Mouse (Mus musculus) intestine, postnatal 0 days (tissue): ENCODE measurements at regions not wholly inside any gene's neighbourhood (a gene's known extent, or its start where the extent isn't known, plus 50 kb on each side); places are given as distances from the start of the nearest gene placed in this dataset.

Experiments
- ATAC-seq: fragments of 200-750 bp; cut with Nextera tagmentation; 2 replicates; pipeline ENCODE4 v1.8.0; 2017; ENCODE audit warnings: mild to moderate bottlenecking, moderate TSS enrichment, moderate library complexity
- H3K27ac ChIP-seq: fragments of 300-500 bp; sonication (generic); 2 replicates; pipeline ENCODE4 v1.5.1; 2014; ENCODE audit warnings: mild to moderate bottlenecking, low read depth, low read length, moderate library complexity
- H3K27me3 ChIP-seq: fragments of 300-500 bp; sonication (generic); replicated peaks from 2 replicates; pipeline ENCODE4 v1.6.1; 2014; ENCODE audit warnings: low read length, mixed read lengths; ENCODE audit not compliant: control insufficient read depth, insufficient read depth
- H3K36me3 ChIP-seq: fragments of 300-500 bp; sonication (generic); 2 replicates; pipeline ENCODE4 v1.6.1; 2014; ENCODE audit warnings: mild to moderate bottlenecking, moderate library complexity; ENCODE audit not compliant: control insufficient read depth, insufficient read depth
- H3K4me1 ChIP-seq: fragments of 300-500 bp; sonication (generic); replicated peaks from 2 replicates; pipeline ENCODE4 v1.6.1; 2014; ENCODE audit warnings: antibody characterized with exemption, low read length, mixed read lengths; ENCODE audit not compliant: control insufficient read depth, insufficient read depth
- H3K4me2 ChIP-seq: fragments of 300-500 bp; sonication (generic); replicated peaks from 2 replicates; pipeline ENCODE4 v1.6.1; 2014; ENCODE audit warnings: low read depth, mild to moderate bottlenecking, moderate library complexity
- H3K4me3 ChIP-seq: fragments of 300-500 bp; sonication (generic); 2 replicates; pipeline ENCODE4 v1.5.1; 2014; ENCODE audit warnings: low read depth, low read length
- H3K9ac ChIP-seq: fragments of 300-500 bp; sonication (generic); 2 replicates; pipeline ENCODE4 v1.6.1; 2014; ENCODE audit warnings: mild to moderate bottlenecking, low read depth, low read length
- H3K9me3 ChIP-seq: fragments of 300-500 bp; sonication (generic); 2 replicates; pipeline ENCODE4 v1.6.1; 2016; ENCODE audit warnings: mixed run types; ENCODE audit not compliant: control insufficient read depth
- CTCF ChIP-seq: sonication (generic); IDR thresholded peaks from 2 replicates; pipeline ENCODE4 v1.5.1; 2016; ENCODE audit warnings: low read depth, mild to moderate bottlenecking, control low read depth, antibody characterized with exemption, moderate library complexity
- WGBS: fragments of 180-500 bp; shearing (Covaris S2); extraction: QIAGEN DNeasy Blood & Tissue Kit; methylation state at CpG from one replicate; pipeline ENCODE4 v1.1.7; 2014; 5-methylcytosine and 5-hydroxymethylcytosine counted together

DNA sequence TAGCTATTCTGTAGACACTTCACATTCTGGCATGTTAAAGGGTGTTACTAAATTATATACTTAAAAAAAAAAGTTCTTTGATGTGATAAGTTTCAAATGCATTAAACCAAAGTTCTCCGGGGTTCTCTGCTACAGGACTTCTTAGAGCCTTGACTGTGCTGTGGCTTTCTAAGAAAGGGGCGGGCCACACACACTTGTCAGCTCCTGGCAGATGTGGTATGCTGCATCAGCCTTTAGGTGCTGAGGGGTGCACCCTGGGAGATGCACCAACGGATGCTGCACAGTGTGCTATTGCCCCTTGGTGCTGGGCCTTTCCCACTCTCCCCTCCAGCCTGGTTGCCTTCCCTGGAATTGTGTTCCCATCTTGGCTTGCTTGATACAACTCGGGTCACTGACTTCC is 125.0 kb downstream of the Bcl2l11 start:
- no peaks in the 10 kb centered on the region for H3K4me1 ChIP-seq
- no peak overlapping the region for H3K27ac ChIP-seq
- H3K27me3 ChIP-seq: no peaks in the 10 kb centered on the region
- no peak overlapping the region for H3K9ac ChIP-seq
- H3K4me3 ChIP-seq: no peak overlapping the region
- WGBS: 78% methylated on average over 4 of the region's 4 CpGs
- H3K9me3 ChIP-seq: no peaks in the 10 kb centered on the region
- no peak for ATAC-seq
- no peak for TF ChIP-seq CTCF
- H3K4me2 ChIP-seq: no peak overlapping the region
- H3K36me3 ChIP-seq: no peaks in the 10 kb centered on the region

DNA sequence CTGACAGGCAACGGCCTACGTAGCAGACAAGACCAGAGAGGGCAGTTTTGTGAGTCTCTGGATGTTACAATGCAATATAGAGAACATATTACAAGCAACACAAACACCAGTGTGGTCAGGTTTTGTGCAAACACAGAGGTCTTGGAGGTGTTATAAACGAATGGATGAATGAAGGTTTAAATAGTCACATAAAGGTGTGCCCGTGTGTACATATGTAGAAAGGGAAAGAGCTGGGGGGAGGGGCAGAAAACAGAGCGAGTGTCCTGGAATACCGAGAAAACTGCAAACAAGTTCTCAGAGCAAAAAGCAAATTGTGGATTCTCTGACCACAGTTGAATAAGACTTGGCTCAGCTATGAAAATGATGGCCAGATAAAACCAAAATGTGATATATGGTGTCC is 130.8 kb downstream of the Bcl2l11 start:
- no peak for TF ChIP-seq CTCF
- Histone ChIP-seq H3K4me2 (no peak overlapping the region), H3K36me3 (no peaks in the 10 kb centered on the region), H3K4me3 (no peak overlapping the region), H3K27me3 (no peaks in the 10 kb centered on the region), H3K27ac (no peak overlapping the region), H3K9me3 (no peaks in the 10 kb centered on the region), H3K9ac (no peak overlapping the region), H3K4me1 (no peaks in the 10 kb centered on the region)
- ATAC-seq: no peak
- 46% methylated on average over 6 of the region's 6 CpGs for WGBS

- no peak for TF ChIP-seq CTCF
- H3K4me2 ChIP-seq: no peak overlapping the region
- no peaks in the 10 kb centered on the region for H3K27me3 ChIP-seq
- WGBS: 78% methylated on average over 9 of the region's 9 CpGs
- H3K9ac ChIP-seq: no peak overlapping the region
- ATAC-seq: no peak
- H3K27ac ChIP-seq: no peak overlapping the region
- H3K4me3 ChIP-seq: no peak overlapping the region
- no peaks in the 10 kb centered on the region for H3K36me3 ChIP-seq
- no peaks in the 10 kb centered on the region for H3K4me1 ChIP-seq
- H3K9me3 ChIP-seq: no peaks in the 10 kb centered on the region
Measured at GRCm38 (mm10) chr2:128257262-128257661, 131.4 kb downstream of the Bcl2l11 start.

DNA sequence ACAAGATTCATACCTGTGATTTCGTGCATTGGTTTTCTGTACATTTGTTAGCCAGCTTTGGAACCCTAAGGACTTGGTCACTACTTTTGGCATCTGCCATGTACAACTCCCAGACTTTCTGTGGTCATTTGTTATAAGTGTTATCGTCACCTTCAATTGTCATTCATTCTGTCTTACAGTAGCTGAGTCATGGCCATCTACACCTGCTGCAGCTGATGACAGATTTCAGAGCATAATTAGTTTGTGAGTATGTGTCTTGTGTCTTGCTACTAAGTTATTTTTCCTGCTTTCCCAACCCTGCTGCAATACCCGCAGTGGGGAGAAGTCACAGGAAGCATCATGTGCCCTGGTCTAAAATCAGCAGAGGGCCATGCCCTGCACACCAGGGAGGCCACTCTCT is 138.0 kb downstream of the Bcl2l11 start:
- H3K36me3 ChIP-seq: no peaks in the 10 kb centered on the region
- ATAC-seq: no peak

GRCm38 (mm10) chr2:128265014-128265990 is 139.5 kb downstream of the Bcl2l11 start:
- Histone ChIP-seq H3K27ac (no peak overlapping the region), H3K4me3 (no peak overlapping the region), H3K9ac (no peak overlapping the region), H3K4me1 (0 out of 2 replicates have a peak, but pooled peaks cover 9% of the 10 kb centered on the region), H3K27me3 (no peaks in the 10 kb centered on the region), H3K9me3 (no peaks in the 10 kb centered on the region), H3K36me3 (no peaks in the 10 kb centered on the region), H3K4me2 (no peak overlapping the region)
- no peak for TF ChIP-seq CTCF
- WGBS: 25% methylated on average over 9 of the region's 9 CpGs
- ATAC-seq: peak; percentile 76

More for the DNA sequence above, 138.0 kb downstream of the Bcl2l11 start:
- Histone ChIP-seq H3K4me3 (no peak overlapping the region), H3K4me2 (no peak overlapping the region), H3K9me3 (no peaks in the 10 kb centered on the region), H3K9ac (no peak overlapping the region), H3K27ac (no peak overlapping the region), H3K27me3 (no peaks in the 10 kb centered on the region), H3K4me1 (0 out of 2 replicates have a peak, but pooled peaks cover 9% of the 10 kb centered on the region)
- no peak for TF ChIP-seq CTCF
- WGBS: 85% methylated on average over 3 of the region's 3 CpGs

DNA sequence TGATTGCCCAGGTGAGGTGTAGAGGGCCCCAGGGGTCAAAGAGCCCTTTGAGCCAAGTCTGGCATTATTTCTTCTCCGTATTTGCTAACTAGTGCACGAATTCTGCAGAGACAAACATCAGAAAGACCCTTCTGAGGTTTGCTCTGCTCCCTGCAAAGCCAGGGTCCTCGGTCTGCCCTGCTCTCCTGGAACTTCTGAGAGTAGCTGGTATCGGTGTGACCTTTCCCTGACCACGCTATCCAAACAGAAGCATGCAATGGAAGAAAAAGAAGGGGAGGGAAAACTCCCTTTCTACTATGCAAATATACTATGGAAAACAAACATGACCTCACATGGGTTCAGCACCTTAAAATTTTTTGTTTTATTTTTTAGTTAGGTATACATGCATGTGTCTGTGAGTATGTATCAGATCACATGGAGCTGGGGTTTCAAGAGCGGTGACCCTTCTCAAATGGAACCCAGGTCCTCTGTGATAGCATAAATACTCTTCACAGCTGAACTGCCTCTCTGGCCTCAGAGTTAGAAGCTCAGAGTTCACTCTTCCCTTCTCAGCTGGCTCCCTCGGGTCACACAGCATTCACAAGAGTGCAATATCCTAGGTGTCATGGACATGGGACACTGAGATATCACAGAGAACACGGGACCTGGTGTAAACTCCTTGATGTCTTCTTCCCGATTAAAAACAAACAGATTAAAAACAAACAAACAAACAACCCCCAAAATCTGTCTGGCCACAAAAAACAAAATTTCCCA is 144.7 kb downstream of the Bcl2l11 start:
- H3K27ac ChIP-seq: peak overlapping the region; percentile 75
- 28% methylated on average over 9 of the region's 9 CpGs for WGBS
- no peaks in the 10 kb centered on the region for H3K27me3 ChIP-seq
- ATAC-seq: peak; percentile 56; the same call in 1 of the 2 replicates
- H3K9ac ChIP-seq: no peak overlapping the region
- 0 out of 2 replicates have a peak, but pooled peaks cover 10% of the 10 kb centered on the region for H3K4me1 ChIP-seq
- H3K9me3 ChIP-seq: no peaks in the 10 kb centered on the region
- TF ChIP-seq CTCF: no peak
- no peak overlapping the region for H3K4me3 ChIP-seq
- H3K4me2 ChIP-seq: peak overlapping the region; percentile 21; the same call in 1 of the 2 replicates
- H3K36me3 ChIP-seq: no peaks in the 10 kb centered on the region
